Mouse (Mus musculus) activated CD4-positive, CD25-positive, alpha-beta regulatory T cell (primary cell): ENCODE data around the gene Hoxa5. TPM values are rescaled to one million over a fixed set of nuclear protein-coding genes. Genes with fewer than 3 reads are reported as not detected.

Experiments used
- polyA plus RNA-seq, 2 experiments: library from polyadenylated mRNA; unstranded; fragments of 100-300 nt; shearing (Covaris generic); gene quantifications; one replicate each; pipeline ENCODE4 v1.2.1; 2017

Hoxa5 gene
- under 1 TPM; 0.08 to 0.18 TPM for polyA plus RNA-seq

DNA sequence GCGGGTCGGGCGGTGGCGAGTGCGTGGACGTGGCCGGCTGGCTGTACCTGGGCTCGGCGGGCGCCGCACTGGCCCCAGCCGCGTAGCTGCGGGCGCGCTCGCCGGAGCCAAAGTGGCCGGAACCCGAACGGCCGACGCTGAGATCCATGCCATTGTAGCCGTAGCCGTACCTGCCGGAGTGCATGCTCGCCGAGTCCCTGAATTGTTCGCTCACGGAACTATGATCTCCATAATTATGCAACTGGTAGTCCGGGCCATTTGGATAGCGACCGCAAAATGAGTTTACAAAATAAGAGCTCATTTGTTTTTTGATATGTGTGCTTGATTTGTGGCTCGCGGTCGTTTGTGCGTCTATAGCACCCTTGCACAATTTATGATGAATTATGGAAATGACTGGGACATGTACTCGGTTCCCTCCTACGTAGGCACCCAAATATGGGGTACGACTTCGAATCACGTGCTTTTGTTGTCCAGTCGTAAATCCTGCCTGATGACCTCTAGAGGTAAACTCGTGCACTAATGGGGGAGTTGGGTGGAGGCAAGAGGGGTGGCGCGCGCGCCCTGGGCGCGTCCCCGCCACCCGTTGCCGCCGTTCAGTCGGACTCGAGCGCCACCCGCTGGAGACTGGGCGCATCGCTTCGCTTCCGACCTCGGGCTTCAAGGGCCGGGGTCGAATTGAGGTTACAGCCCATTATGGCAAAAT is at the start of gene Hoxa5:
TSS of gene Hoxa5 (minus strand) at position 538 of the 703 bp plus-strand sequence.

DNA sequence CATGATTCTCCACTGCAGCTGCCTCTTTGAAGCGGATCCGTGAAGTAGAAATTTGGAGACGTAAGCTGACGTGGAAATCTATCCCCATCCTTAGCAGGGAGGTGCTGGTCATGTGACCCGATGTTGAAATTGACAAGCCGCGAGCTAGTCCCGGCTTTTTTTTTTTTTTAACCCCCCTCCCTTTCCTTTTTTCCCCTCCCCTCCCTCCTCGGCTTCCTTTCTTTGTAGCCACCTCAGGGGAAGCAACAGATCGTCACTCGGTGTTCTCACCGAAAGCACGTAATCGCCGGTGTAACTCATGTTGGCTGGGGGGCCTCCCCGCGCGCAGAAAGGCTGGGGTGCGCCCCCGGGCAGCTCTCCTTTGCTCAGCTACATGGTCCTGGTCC is 41.4 kb upstream of the Hoxa5 start, which contains the start of gene Hoxa11:
TSS of gene Hoxa11 (minus strand) at position 54 of the 386 bp plus-strand sequence.

DNA sequence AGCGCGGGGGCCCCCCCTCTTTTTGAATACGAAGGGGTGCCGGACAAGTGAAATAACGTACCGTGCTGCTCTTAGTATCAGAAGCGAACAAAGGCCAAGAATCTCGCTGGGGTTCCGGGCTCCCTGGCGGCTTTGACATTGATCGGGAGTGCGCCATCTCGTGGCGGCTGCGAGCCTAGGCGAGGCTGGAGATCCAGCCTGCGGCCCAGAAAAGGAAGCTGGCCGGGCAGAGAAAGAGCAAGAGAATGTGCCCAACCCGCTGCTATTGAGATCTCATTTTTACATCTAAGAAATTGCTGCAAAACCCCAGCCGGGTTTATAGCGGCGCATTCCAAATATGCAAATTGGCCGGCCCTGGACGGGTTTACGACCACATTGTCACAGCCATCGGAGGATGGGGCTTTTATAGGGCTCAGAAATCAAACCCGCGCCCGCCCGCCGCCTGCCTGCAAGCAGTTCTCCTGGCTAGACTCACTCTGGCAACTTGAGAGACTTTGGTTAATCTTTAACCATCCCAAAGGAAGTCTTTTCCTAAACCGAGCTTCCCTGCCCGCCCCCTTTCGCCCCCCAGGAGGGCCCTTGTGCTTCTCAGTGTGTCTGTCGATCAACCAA is 36.1 kb upstream of the Hoxa5 start, which contains the start of gene Hoxa10:
TSS of gene Hoxa10 (minus strand) at position 466 of the 612 bp plus-strand sequence.

DNA sequence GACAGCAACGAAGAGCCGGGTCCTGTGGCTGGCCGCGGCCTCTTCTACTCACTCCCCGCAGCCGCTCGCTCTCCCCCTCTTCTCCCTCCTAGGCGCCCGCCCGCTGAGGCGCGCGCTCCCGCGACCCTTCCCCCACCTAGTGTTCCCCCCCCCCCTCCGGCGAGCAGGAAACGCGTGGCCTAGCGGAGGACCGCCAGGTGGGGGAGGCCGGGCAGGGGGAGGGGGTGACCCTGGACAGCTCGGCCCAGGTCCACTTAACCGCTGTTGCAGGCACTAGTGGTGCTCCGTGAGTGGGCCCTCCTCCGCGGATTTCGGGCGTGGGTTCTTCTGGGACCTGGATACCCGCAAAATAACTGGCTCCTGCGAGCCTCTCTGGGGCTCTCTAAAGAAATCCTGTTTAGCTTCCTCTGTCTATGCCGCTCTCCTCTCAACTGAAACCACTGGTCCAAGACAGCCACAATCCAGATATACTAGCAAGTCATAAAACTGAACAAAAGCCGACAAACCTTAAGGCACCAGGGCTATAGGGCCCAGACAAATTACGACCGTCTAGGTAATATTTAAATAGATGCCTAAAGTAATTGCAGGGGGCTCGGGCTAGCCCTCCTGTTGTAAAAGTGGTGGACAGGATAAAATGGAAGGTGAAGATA is 26.3 kb upstream of the Hoxa5 start, which contains the start of gene Hoxa9:
TSS of gene Hoxa9 (minus strand) at position 574 of the 650 bp plus-strand sequence.

DNA sequence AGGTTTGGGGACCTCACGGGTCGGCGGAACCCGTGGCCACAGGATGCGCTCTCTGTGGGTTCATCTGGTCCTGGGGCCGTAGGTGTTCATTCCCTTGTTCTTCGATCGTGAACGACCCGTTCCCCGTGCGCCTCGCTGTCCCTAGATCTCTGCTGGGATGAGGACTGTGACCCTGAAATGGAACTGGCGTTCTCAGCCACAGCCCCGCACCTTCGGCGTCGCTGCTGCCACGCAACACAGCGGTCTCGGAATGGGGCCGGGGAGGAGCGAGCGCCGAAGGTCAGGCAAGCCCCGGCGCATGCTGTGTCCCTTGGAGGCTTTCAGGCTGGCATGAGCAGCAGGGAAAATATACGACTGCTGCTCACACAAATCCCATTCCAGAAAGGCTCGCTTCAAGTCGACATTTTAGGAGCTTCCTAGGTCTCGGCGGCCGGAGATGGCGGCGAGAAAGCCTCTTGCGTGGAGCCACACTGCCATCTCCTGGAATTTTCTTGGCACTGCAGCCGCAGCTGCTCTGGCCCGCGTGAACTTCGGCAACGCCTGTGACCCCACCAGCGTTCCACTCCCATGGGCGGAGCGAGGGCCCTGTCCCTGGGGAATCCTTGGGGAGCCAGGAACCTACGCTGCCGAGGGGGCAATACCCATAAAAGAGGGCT is 17.1 kb upstream of the Hoxa5 start, which contains the start of gene Hoxa7:
TSS of gene Hoxa7 (minus strand) at position 518 of the 656 bp plus-strand sequence.

DNA sequence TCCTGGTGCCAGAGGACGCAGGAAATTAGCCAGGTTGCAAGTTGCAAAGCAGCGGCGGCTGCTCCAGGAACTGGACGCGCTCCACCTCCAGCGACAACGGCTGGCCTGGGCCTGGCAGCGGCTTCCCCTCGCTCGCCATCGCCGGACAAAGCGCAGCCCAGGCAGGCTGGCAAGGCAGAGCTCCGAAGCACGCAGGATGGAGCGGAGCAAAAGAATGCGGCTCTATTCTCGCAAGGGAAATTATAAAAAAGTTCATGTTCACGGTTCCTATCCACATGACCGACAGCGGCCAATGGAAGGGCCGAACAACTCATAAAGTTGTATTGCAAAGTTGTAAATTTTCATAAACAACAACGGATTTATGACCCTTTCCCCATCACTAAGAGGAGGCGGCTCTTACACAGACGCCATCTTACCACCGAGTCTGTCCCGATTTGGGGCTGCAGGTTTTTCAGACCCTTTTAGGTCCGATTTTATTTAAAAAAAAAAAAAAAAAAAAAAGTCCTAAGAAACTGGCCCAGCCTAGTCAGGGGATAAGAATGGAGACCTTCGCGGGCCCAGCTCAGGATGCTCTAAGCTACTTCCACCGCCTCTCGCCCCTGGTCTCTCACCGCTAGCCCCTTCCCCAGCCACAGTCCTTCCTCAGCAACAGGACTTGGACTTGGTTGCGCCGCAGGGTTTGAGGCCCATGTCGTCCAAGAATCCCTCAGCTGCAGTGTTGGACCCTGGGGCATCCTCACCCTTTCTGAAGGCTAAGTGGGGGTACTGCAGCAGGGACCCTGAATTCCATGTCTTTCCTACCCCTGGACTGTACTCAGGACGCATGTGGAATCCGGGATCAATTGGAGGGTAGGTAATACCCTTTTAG is 9.0 kb upstream of the Hoxa5 start, which contains the start of the genes Hoxa3 and Gm28308:
TSS of gene Hoxa3 (minus strand) at position 218 of the 868 bp plus-strand sequence.
TSS of gene Gm28308 (minus strand) at position 221 of the 868 bp plus-strand sequence.

DNA sequence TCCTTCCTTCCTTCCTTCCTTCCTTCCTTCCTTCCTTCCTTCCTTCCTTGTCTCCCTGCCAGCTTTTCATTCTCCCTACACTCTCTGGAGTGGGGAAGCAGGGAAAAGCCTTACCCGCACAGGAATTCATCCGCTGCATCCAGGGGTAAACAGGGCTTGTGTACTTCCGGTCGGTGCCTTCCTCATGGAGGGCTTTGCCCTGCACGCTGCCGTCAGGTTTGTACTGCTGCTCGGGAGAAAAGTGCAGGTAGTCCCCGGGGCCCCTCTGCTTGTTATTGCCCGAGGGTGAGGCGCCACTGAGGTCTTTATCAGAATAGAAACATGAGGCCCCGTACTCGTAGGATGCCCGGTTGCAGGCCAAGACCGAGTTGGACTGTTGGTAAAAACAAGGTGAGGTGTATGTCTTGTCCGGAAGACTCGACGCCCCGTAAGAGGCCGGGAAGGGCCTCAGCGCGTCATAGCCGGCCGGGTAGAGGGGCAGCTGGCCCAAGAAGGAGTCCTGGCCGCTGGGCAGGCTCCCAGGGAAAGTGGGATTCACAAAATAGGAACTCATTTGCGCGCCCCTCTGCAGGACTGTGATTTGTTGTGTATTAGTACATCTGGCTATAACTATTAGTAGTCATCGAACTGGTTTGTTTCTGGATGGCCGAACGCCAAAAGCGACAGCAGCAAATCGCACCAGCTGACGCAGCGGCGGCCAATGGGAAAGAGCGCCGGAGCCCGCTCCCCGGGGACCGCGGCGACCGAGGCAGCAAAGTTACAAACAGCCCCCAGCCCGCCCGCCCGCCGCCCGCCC is 3.9 kb upstream of the Hoxa5 start, which contains the start of gene Hoxa6:
TSS of gene Hoxa6 (minus strand) at position 651 of the 796 bp plus-strand sequence.

DNA sequence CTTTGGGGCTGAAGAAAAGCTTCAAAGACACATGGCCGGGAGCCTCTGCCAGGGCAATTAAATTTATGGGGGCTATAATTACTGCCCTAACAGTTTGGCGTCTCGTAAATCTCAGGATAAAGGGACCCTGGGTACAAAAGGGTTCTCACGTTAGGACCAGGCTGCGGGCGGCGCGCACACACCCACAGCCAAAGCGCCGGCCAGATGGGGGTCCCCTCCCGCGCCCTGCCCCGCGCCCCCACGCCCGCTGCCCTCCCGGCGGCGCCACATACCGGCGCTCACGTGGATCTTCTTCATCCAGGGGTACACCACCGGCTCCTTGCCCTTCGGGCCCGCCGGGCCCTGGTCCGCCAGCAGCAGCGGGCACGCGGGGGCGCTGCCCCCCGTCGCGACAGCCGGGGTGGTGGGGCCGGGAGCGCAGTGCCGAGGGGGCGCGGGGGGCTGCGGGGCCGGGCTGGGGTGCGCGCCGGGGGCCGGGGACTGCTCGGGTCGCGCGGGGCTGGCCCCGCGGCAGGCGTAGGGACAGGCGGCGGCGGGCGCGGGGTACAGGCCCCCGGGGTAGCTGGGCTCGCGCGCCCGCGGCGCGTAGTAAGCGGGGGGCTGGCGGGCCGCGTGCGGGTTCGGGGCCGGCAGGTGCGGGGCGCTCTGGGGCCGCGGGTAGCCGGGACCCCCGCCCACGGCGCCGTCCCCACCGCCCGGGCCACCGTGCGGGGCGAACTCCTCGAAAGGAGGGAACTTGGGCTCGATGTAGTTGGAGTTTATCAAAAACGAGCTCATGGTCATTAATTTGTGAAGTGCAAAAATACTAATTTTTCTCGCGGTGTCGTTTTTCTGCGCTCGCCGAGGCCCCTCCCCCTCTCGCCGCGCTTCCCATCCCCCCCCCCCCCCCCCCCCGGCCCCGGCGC is 13.2 kb downstream of the Hoxa5 start, which contains the start of gene Hoxa4:
TSS of gene Hoxa4 (minus strand) at position 848 of the 905 bp plus-strand sequence.

DNA sequence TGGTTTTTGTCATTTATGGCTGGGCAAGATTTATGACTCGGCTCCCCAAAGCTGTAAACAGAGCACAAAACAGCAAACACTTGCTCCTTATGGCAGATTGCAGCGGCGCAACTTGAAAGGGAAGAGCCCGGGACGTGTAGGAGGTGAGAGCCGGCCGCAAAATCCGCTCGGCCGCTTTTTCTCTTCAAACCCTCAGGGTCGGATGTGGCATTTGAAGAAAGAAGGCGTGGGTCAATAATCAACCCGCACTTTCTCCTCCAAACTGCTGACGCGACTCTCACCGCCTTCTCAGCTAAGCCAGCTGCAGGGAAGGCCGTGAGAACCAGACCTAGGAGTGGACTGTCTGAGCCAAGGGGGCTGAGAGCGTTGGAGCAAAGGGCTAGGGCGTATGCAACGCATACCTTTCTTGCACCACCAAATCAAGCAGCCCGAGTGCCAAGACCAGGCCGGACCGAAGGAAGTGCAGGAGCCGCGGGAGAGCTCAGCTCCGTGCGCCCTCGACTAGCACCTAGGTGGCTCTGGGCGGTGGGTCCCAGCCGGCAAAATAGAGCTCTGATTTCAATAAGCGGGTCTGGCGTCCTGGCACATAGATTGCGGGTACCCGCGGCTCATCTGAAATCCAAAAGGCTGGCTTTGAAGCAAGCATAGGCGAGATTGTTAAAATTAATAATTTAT is 27.2 kb downstream of the Hoxa5 start, which contains the start of gene 5730596B20Rik:
TSS of gene 5730596B20Rik (plus strand) at position 438 of the 675 bp plus-strand sequence.

DNA sequence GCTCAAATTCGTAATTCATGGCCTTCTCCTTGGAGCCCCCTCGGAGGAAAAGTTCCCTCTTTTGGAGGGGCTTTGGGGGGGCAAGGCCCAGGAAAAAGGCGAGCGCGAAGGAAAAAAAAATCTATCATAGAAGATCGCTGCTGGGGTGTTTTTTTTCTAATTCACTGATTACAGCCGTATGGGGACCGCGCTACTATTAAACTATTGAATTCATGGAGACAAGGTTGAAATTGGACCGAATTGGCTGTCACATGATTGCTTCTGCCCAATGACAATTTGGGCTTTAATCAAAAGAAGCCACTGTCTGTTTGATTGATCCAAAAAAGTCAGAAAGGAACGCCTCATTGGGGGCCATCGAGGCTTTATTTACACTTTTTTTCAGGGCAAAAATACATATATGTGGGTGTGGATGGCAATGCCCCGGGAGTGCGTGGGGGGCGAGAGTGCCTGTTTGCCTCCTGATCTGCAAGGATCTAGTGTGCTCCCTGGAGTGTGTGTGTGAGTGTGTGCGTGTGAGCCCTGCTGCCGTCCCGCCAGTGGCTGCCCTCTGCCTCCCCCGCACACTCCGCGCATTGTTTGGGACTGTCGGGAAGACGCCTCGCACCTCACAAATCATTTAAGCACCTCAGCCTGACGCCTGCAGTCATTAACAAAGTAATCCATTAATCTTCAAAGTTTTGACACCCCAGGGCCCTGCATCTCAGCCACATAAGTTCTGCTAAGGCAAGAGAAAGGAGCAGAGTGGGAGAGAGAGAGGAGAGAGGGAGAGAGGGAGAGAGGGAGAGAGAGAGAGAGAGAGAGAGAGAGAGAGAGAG is 39.6 kb downstream of the Hoxa5 start, which contains the start of gene Hoxa2:
TSS of gene Hoxa2 (minus strand) at position 206 of the 815 bp plus-strand sequence.

DNA sequence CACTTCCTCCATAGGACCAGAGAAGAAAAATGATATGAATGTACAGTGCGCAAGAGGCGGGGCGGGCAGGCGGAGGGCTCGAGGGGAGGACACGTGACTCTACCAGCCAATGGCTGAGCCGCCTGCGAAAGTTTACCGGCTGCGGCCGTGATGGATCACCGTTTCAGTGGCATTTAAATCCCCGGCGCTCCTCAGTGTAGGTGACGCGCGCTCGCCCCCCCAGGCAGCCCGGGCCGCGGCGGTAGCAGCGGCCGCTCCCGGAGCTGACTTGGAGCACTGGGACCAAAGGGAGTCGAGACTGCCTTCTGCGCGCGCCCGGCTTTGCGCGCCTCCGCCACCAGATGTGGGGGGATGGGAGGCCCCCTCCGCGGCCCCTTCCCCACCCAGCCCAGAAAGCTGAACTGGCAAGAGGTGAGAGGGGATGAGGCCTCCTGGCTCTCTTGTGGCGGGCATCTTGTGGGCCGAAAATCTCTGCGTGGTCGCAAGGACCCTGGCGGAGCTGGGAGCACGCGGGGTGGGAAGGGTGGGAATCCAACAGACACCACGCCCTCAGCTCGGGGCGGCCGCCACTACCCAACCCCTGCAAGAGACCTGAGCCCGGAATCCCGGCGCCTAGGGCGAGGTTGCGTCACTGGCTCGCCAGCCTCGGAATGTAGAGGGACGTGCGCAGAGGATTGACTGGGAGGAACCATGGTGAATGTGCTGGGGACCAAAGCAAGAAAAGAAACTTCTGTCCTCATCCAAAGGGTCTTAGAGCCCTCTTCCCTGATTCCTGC is 45.9 kb downstream of the Hoxa5 start, which contains the start of gene Hoxa1:
TSS of gene Hoxa1 (minus strand) at position 42 of the 776 bp plus-strand sequence.

Other genes with a start within 250 kb of the Hoxa5 start
- 10 to 100 TPM; 25.3 to 34.2 TPM for gene Skap2, start 192.0 kb downstream of the Hoxa5 start, polyA plus RNA-seq
- not detected for gene Hoxa1, start 46.3 kb downstream of the Hoxa5 start, polyA plus RNA-seq
- gene Hoxa2, start 39.8 kb downstream of the Hoxa5 start, polyA plus RNA-seq = not detected
- gene 5730596B20Rik, start 27.1 kb downstream of the Hoxa5 start, polyA plus RNA-seq = not detected
- gene Hoxa4, start 12.8 kb downstream of the Hoxa5 start, polyA plus RNA-seq = not detected
- under 1 TPM in 1 of 2 experiments, not detected in 1; 0.27 TPM for gene Hoxa6, start 4.1 kb upstream of the Hoxa5 start, polyA plus RNA-seq
- gene Hoxa3, start 8.7 kb upstream of the Hoxa5 start, polyA plus RNA-seq = not detected
- not detected for gene Gm28308, start 8.8 kb upstream of the Hoxa5 start, polyA plus RNA-seq
- not detected for gene Hoxa7, start 17.3 kb upstream of the Hoxa5 start, polyA plus RNA-seq
- gene Hoxa9, start 26.5 kb upstream of the Hoxa5 start, polyA plus RNA-seq = 1 to 10 TPM in 1 of 2 experiments, not detected in 1; 1.4 TPM
- under 1 TPM in 1 of 2 experiments, not detected in 1; 0.26 TPM for gene Hoxa10, start 36.3 kb upstream of the Hoxa5 start, polyA plus RNA-seq
- gene Hoxa11, start 41.2 kb upstream of the Hoxa5 start, polyA plus RNA-seq = not detected
- not detected for gene Hoxa13, start 56.3 kb upstream of the Hoxa5 start, polyA plus RNA-seq
- gene Evx1, start 108.9 kb upstream of the Hoxa5 start, polyA plus RNA-seq = not detected